Mouse (Mus musculus): ENCODE measurements around the gene Rcor3.

The Rcor3 gene

DNA sequence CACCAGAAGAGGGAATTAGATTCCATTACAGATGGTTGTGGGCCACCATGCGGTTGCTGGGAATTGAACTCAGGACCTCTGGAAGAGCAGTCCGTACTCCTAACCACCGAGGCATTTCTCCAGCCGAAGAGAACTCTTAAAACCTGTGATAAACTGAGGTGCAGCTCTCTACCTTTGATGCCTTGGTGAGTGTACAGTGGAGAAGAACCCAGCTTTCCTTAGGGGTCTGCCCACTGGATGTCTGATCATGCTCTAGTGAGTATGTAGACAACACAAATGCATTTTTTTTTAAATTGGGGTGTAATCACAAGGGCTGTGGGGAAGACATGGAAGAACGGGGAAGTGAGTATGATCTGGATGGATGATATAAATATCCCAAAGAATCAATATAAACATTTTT, 42.2 kb downstream of the Rcor3 start:
- in situ Hi-C loops (cut with MboI; ENCODE audit: unreplicated experiment in 2 of 2): loop anchor here (5.0 kb wide), 3 partner anchors 128 to 607 kb away; no protein-coding TSS in a partner anchor

DNA sequence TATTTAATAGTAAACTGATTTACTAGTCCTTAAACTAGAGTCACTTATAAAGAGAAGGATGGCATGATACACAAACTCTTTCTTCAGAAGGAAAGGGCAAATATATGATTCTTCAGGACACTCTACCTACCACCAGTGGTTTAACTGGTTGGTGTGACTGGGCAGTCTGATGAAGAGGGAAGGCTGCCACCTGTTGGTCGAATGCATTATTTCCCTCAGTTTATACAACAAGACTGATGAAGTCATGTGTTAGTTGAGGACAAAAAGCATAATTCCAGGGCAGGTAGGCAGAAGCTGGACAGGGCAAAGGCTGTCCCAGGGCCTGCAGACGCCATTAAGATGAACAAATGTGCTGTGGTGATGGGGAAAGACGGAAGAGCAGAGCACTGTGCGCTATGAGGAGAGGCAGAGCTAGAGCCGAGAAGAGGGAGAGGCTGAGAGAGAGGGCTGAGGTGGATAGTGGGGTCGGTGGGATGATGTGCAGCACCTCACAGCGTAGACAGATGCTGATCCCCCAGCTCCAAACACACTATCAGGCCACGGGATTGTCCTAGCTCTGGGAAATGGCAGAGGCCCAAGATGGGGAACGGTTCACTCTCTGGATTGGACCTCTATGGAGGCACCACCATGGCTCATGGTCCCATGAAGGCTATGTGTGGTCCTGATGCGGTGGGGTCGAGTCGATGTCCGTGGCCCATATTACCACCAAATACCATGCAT, 43.3 kb downstream of the Rcor3 start:
- in situ Hi-C loops (cut with MboI; ENCODE audit: unreplicated experiment in 2 of 2): loop anchor here (5.0 kb wide), 4 partner anchors 127 to 608 kb away; no protein-coding TSS in a partner anchor

DNA sequence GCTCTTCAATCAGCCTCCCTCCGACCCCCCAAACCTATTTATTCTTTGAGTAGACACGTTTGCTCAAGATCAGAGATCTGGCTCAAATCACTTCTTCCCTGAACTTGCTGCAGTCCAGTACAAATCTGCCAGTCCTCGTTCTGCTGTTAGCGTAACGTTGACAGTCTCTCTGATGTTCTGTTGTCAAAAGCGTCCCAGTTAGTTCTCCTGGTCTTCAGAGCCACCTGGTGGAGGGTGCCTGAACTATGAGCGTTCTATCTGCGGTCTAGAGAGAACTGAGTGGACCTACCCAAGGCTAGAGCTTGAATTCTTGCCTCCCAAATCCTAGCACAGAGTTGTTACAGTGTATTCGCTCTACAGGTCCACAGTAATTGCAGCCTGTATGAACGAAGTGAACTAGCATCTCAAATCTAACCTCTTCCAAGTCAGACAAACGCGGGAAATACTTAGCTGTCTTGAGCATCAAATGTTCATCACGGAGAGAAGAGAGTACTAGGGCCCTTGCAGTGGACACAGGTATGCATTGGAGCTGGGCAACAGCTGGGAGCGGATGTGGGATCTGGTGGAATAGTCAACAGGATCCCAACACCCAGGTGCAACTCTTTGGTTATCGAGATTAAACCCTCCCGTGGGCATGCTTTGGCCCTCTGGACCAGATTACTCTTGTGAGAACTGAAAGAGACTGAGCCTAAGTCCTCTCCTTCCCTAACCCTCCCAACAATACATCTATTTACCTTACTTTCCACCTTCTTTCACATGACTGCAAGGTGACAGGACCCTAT, 44.8 kb downstream of the Rcor3 start:
- in situ Hi-C loops (cut with MboI; ENCODE audit: unreplicated experiment in 2 of 2): loop anchor here in 1 of 2 experiments (5.0 kb wide), 1 partner anchor 266 kb away; no protein-coding TSS in a partner anchor

DNA sequence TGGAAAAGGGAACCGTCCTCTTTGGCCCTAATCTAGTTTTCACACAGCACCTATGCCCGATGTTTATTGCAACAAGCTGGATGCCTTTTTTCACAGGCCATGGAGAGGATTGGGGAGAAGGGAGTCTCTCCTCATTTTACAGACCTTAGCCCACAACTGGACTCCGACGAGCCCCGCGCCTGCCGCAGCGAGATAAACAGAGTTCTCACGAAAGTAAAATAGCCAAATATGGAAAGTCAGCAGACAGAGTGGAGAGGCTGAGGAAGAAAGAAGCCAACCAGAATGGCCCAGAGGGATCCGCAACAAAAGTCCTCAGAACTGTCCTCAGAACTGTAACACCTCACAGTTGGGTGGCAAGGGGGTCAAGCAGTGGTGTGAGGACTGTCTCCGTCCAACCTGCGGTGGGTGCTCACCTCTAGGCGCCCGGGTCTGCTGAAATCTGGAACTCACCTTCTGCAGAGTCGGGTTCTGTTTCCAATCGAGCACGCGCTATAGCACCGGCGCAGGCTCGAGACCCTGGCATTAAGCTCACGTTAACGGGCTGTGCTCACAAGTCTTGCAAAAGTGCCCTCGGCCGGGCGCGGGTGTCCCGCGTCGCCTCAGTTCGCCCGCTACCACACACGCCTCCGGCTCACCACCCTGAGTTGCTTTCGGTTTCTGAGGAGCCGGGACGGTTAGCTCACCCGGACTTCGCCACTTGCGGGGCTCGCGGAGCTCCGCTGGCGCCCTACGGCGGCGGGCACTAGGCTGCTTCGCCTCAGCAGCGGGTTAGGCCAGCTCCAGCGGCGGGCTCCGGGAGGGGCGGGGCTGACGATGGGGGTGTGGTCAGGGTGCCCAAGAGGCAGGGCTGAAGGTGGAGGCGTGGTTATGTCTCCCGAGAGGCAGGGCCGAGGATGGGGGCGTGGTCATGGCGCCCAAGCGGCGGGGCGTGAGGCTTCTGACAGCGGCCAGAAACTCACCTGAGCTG, 45.8 kb downstream of the Rcor3 start, which contains the start of gene Traf5:
TSS of gene Traf5 (minus strand) at position 754 of the 967 bp plus-strand sequence.
- in situ Hi-C loops (cut with MboI; ENCODE audit: unreplicated experiment in 2 of 2): loop anchor here in 1 of 2 experiments (5.0 kb wide), 1 partner anchor 265 kb away; no protein-coding TSS in a partner anchor

DNA sequence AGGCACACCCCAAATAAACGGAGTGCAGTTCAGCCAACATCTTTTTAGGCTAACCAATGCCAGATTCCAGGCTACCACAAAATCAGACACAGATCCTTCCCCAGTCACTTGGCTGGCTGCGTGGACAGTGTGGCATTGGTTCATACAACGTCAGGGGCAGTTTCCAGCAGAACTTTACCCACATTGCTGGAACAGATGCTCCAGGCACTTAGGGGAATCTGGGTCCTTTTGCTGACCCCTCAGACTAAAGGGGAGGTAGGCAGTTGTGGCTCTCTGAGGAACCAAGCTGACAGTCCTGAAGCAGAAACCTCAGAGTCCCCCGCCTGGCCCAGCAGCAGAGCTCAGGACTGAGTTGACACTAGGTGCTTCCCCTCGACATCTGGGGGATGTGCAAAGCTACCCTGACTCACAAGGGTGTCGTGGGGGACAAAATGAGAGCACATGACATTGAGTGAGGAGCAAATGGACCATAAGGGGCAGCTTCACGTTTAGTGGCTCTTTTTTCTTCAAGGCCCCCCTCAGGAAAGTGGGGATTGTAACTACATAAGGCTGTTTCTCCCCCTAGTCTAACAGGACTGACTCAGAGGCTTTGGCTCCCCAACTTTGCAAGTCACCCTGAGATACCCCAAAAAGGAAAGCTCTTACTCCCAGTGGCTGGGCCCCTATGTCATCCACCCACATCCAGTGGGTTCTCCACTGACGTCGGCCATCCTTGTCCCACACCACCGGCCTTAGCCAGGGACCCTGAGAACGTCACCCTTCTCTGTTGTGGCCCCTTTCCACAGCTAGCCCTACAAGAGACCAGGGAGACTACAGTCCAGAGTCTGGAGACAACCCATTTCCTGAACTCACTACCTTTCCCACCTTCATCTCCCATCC, 46.9 kb downstream of the Rcor3 start:
- in situ Hi-C loops (cut with MboI; ENCODE audit: unreplicated experiment in 2 of 2): loop anchor here in 1 of 2 experiments (5.0 kb wide), 1 partner anchor 264 kb away; no protein-coding TSS in a partner anchor

DNA sequence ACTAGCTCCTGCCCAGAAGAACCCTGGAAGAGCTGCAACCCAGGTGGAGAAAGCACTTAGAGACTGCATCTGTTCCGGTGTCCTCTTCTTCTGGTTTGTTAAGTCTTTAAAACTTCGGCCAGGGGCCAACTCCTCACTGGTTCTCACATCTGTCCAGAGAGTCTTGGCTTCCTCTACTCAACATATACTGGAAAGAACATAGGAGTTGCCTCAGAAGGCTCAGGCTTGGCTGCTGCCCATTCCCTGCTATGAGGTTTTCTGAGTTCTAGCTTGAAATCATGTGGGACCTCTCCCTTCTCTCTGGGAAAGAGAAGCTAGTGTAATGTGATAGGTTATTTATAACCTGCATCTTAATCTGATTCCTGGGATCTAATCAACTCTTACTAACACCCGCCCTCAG, 47.6 kb downstream of the Rcor3 start:
- in situ Hi-C loops (cut with MboI; ENCODE audit: unreplicated experiment in 2 of 2): loop anchor here in 1 of 2 experiments (5.0 kb wide), 1 partner anchor 263 kb away; no protein-coding TSS in a partner anchor

DNA sequence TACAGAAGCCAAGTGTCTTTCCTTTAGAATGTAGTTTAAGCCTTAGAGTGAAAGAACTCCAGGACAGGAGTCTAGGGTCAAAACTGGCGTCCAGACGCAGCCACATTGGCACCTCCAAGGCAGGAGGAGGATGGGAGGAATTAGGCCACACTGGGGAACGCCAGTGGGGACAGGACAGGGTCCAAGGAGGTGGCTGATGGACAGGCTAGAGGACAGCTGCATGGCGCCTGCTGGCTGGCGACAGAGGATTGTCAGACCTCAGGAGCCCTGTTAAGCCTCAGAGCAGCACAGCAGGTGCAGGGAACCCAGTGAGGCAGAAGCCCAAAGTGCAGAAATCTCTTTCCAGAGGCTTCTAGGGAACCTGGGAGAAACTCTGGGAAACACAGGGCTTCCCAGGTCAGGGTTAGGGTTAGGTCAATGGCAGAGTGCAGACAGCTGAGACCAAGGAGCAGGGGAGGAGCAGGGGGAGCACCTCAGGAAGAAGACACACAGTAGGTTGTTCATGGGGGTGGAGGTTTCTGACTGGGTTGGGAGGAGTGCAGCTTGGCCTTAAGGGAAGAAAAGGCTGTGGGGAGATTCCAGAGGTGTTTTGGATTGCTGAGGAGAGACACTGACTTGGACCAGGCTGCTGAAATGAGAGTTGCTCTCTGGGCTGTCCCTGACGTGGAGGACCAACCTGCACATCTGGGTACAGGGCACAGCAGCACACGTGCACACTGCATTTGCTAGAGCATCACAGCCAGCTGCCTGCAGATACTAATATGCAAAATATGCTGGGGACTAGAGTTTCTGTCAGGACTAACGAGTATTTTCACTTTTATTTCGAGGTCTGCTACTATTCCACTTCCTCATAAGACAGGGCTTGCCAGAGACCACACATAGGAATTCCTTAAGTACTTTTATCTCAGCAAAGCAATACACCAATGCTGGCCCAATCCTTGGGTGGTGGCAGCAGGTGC, 48.4 kb downstream of the Rcor3 start:
- in situ Hi-C loops (cut with MboI; ENCODE audit: unreplicated experiment in 2 of 2): loop anchor here in 1 of 2 experiments (5.0 kb wide), 1 partner anchor 262 kb away; no protein-coding TSS in a partner anchor

DNA sequence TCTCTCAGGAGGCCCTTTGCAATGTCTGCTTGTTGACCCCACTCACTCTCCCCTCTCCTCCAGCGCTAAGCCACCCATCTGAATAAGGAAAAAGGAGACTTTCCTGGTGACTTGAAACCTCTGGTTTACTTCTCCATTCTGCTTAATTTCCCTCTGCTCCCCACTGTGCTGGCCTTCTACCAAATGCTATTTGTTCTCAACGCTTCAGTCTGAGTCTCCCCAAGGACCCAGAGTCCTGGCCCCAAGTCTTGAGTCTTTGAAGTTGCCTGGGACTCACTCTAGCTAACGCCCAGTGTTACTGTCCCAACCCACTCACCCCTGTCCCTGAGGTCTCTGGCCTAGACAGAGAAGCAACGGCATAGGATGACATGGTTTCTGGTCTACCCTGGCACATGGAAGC, 49.9 kb downstream of the Rcor3 start:
- in situ Hi-C loops (cut with MboI; ENCODE audit: unreplicated experiment in 2 of 2): no loop called here

DNA sequence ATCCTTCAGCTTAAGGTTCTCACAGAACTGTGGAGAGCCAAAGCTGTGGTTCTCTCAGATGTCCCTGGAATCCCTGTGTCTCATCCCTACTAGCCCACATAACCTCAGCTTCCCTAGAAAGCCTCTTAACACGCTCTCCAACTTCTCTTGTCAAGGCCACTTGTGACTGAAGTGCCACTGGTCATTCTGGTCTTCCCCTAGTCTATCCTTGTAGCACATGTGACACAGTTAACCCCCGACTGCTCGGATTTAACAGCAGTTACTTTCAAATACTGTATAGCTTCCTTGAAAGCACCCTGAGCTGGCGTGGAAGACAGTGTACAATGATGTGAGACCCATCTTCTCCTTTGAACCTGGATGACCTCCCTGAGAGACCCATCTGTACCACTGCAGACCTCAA, 50.8 kb downstream of the Rcor3 start:
- in situ Hi-C loops (cut with MboI; ENCODE audit: unreplicated experiment in 2 of 2): no loop called here

DNA sequence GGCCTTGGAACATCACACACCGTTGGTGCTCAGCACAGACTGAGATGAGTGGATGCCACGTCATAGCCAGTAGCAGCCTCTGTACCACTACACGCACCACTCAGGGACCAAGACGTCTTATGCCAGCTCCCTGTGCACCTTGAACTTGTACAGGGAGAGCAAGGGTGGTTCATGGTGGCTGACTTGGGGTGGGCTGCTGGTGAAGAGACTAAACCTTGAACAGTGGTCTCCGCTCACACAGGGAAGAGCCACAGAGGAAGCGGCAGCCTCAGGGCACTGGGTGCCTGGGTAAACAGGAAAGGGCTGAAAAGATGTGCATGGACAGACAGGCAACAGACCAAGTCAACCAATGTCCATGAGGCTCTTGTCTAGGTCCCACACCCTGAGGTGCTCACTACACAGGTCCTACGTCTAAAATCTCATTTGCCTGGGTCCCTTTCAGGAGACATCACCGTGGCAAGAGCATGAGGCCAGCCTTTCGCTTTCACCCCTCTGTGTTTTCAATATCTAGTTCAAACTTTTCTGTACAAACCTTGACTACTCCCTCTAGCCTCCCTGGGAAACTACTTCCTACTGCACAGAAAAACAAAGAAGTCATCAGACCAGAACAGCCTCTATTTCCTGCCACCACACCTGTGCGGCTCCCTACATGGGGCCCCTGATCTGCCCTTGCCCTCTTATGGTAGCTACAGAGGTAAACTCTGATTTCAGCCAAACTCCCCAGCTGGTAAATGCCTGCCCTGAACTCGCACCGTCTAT, 51.4 kb downstream of the Rcor3 start:
- in situ Hi-C loops (cut with MboI; ENCODE audit: unreplicated experiment in 2 of 2): no loop called here

DNA sequence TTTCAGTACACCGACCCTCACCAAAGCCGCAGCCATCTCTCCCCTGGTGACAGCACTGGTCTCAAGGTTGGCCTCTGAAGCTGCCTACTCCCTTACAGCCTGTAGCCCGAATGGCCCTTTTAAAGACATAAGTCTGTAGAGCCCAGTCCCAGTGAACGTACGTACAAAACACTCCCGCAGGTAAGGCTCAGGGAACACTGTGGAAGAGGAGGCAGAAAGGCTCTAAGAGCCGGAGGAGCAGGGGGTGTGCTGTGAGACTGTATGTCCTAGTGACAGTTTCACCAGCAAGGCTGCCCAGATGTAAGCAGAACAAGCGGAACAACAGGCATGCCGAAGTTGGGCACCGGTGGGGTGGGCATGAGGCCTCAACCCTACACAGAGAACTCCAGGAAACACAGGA, 52.6 kb downstream of the Rcor3 start:
- in situ Hi-C loops (cut with MboI; ENCODE audit: unreplicated experiment in 2 of 2): no loop called here

DNA sequence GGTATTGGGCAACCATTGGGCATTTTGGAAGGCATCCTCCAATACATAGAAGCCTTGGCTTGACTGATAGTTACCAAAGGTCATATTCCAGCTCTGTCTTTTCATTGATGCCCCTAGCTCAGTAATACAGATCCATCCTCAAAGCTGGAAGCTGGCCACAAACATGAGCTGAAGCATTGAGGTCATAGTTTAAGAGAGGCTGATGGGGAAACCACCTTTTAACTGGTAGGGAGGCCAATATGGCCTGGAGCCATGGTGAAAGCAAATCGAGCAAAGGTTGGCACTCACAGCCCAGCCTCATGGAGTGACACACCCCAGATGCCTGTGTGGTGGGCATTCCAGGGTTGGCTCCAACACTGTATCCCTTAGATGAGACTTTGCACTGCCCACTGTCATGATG, 55.2 kb downstream of the Rcor3 start:
- in situ Hi-C loops (cut with MboI; ENCODE audit: unreplicated experiment in 2 of 2): no loop called here

DNA sequence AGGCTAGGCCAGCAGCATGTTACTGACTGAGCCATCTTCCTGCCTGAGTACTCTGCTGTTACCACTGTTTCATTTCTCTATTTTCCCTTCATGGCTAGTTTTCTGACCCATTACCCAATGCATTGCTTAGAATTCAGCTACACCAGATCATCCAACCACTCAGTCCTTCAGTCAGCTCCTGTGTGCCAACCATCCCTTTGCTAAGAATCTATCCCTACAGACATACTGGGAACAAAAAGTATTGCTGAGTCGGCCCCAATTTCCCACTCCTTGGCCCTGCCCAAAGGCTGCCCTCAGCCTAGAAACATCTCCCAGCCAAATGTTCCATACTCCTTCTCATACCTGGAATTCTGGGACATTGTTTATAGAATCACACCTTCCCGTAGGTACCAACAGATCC, 56.7 kb downstream of the Rcor3 start:
- in situ Hi-C loops (cut with MboI; ENCODE audit: unreplicated experiment in 2 of 2): no loop called here

DNA sequence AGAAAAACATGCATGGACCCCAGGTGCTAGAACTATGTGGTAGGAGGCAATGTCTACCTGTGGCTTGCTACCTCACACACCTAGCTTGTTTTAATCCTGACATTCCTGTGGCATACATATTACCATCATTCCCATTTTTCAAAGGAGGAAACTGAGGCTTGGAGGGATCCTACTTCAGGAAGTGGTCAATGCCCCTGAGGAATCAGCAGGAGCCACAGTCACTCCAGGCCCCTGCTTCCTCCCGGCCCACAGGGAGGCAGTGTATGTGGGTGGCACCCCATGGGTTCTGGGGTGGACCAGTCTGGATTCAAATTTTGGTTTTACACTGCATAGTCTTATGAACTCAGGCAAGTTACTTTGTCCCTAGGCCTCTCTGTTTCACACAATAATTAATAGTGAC, 58.7 kb downstream of the Rcor3 start:
- in situ Hi-C loops (cut with MboI; ENCODE audit: unreplicated experiment in 2 of 2): no loop called here

DNA sequence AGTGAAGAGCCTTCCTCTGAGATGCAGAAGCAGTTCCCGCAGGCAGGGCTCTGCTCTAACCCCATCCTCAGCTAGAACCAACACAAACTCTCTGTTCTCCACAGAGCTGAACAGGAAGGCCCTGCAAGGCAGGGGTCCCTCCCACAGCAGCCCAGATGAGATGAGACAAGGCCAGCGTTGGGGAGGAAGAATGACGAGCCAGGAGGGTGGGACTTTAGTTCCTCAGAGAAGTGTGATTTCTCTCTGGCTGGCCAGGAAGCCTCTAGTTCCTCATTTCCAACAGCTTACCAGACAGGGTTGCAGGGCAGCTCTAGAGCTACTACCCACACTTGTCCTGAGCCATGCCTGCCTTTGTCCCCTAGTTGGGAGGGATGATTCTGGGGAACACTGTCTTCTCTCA, 59.5 kb downstream of the Rcor3 start:
- in situ Hi-C loops (cut with MboI; ENCODE audit: unreplicated experiment in 2 of 2): no loop called here

DNA sequence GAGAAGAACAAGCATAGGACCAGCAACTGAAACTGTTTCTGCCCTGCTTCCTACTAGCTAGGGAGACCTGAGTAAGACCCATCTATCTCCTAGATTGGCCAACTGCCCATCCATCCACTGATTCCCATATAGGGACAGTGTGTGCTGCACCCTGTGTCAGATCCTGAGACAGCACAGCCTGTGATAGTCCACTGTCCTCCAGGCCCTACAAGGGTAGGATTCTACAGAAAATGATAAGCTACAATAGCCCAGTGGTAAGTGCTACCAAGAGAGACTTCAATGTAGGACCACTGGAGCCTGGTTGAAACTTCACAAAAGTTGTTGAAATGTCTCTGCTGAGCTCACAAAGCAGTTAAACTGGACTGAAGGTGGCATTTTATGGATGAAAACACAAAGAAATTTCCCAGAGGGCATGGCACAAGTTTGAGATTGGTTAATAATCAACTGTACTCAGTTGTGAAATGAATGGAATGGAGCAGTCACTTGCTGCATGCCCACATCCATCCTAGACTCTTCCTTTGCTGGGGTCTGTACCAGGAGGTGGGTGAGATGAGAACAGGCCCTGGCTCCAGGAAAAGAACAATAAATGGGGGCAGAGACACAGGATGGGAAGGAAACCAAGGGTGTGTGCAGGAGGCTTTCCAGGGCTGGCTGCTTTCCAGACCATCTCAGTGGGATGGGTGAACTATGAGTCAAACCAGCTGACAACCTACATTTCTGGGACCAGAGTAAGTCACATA, 60.9 kb downstream of the Rcor3 start:
- in situ Hi-C loops (cut with MboI; ENCODE audit: unreplicated experiment in 2 of 2): no loop called here

DNA sequence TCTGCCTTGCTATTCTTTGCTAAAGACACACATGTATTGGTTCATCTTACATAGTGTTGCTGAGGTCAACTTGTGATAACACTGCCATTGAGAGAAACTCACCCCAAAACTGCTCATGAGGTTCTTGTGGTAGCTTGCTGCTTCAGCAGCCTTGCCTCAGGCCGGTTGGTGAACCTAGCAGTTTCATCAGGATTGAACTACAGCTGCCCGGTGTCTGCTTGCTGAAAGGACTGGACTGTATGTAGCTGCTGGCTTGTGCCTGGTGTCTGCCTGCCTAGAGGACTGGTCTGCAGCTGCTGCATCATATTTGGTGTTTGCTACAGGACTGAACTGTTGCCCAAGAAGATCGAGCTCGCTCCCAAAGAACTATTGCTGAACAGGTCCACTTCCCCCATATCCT, 61.8 kb downstream of the Rcor3 start:
- in situ Hi-C loops (cut with MboI; ENCODE audit: unreplicated experiment in 2 of 2): no loop called here

All from v-Abl transformed pro-B cells (cell line).